Mouse (Mus musculus): ENCODE results near the gene Lingo3. TPM values are rescaled to one million over a fixed set of nuclear protein-coding genes. Genes with fewer than 3 reads are reported as not detected.
A peak's percentile ranks its signal among the peaks of the same experiment; 100 is the strongest.

The Lingo3 gene
- 1 to 10 TPM; 1.8 to 2.5 TPM for total RNA-seq (2021)

GRCm38 (mm10) chr10:80843931-80844547 lies at the start of gene Lingo3:
Gene Lingo3 (minus strand): TSS chr10:80844039.
- no peak for DNase-seq

GRCm38 (mm10) chr10:80887181-80887580 lies 43.3 kb upstream of the Lingo3 start:
- DNase-seq, result peak; percentile 82

- DNase-seq, result peak; percentile 85
Observed at GRCm38 (mm10) chr10:80881301-80881700, 37.5 kb upstream of the Lingo3 start.

- DNase-seq, result no peak
Observed at GRCm38 (mm10) chr10:80880901-80881300, 37.1 kb upstream of the Lingo3 start.

GRCm38 (mm10) chr10:80880131-80880641 lies 36.3 kb upstream of the Lingo3 start:
- peak; percentile 82 for DNase-seq

GRCm38 (mm10) chr10:80876594-80876993 lies 32.8 kb upstream of the Lingo3 start:
- DNase-seq, result no peak

GRCm38 (mm10) chr10:80876028-80876427 lies 32.2 kb upstream of the Lingo3 start:
- DNase-seq, result peak; percentile 74

GRCm38 (mm10) chr10:80874035-80874434 lies 30.2 kb upstream of the Lingo3 start:
- no peak for DNase-seq

- DNase-seq, result no peak
Observed at GRCm38 (mm10) chr10:80871581-80871980, 27.7 kb upstream of the Lingo3 start, which contains the start of gene Tmprss9. Gene Tmprss9 (plus strand): TSS chr10:80871848.

- no peak for DNase-seq
Observed at GRCm38 (mm10) chr10:80870993-80871392, 27.2 kb upstream of the Lingo3 start.

GRCm38 (mm10) chr10:80864446-80864845 lies 20.6 kb upstream of the Lingo3 start:
- no peak for DNase-seq

- no peak for DNase-seq
Observed at GRCm38 (mm10) chr10:80862305-80862704, 18.5 kb upstream of the Lingo3 start.

GRCm38 (mm10) chr10:80858350-80858935 lies 14.6 kb upstream of the Lingo3 start:
- no peak for DNase-seq

- DNase-seq, result no peak
Observed at GRCm38 (mm10) chr10:80857848-80858247, 14.0 kb upstream of the Lingo3 start.

GRCm38 (mm10) chr10:80857386-80857785 lies 13.5 kb upstream of the Lingo3 start:
- no peak for DNase-seq

- no peak for DNase-seq
Observed at GRCm38 (mm10) chr10:80856908-80857307, 13.1 kb upstream of the Lingo3 start.

- peak; percentile 30 for DNase-seq
Observed at GRCm38 (mm10) chr10:80856267-80856666, 12.4 kb upstream of the Lingo3 start.

GRCm38 (mm10) chr10:80855749-80856073 lies 11.9 kb upstream of the Lingo3 start:
- no peak for DNase-seq

GRCm38 (mm10) chr10:80854913-80855748 lies 11.3 kb upstream of the Lingo3 start, which contains the start of the genes Lsm7 and Sppl2b:
Gene Lsm7 (minus strand): TSS chr10:80855209.
Gene Sppl2b (plus strand): TSS chr10:80855275.
- peak; percentile 99 for DNase-seq

GRCm38 (mm10) chr10:80848571-80848970 lies 4.7 kb upstream of the Lingo3 start:
- peak; percentile 56 for DNase-seq

GRCm38 (mm10) chr10:80845732-80846131 lies 1.9 kb upstream of the Lingo3 start:
- DNase-seq, result no peak

GRCm38 (mm10) chr10:80845055-80845693 lies 1.3 kb upstream of the Lingo3 start:
- peak; percentile 37 for DNase-seq

All from heart, postnatal 4 days (tissue).